Mouse (Mus musculus): Measurements from ENCODE around the gene Wdfy4. TPM values are rescaled to one million over a fixed set of nuclear protein-coding genes. Genes with fewer than 3 reads are reported as not detected.
A peak's percentile ranks its signal among the peaks of the same experiment; 100 is the strongest.

Wdfy4 gene
- total RNA-seq, 1 experiment from 2014 or later: 91.5 TPM

GRCm38 (mm10) chr14:33194241-33194640, 8.9 kb upstream of the Wdfy4 start:
- peak; percentile 45 for ATAC-seq (replicated peaks; ENCODE audit: insufficient number of reproducible peaks, low FRiP score, low TSS enrichment, poor library complexity, severe bottlenecking)

GRCm38 (mm10) chr14:33193762-33194161, 8.5 kb upstream of the Wdfy4 start:
- ATAC-seq (replicated peaks; ENCODE audit: insufficient number of reproducible peaks, low FRiP score, low TSS enrichment, poor library complexity, severe bottlenecking): peak; percentile 81

GRCm38 (mm10) chr14:33190646-33191045, 5.3 kb upstream of the Wdfy4 start:
- ATAC-seq (replicated peaks; ENCODE audit: insufficient number of reproducible peaks, low FRiP score, low TSS enrichment, poor library complexity, severe bottlenecking): no peak

GRCm38 (mm10) chr14:33189849-33190423, 4.6 kb upstream of the Wdfy4 start:
- no peak for ATAC-seq (replicated peaks; ENCODE audit: insufficient number of reproducible peaks, low FRiP score, low TSS enrichment, poor library complexity, severe bottlenecking)

GRCm38 (mm10) chr14:33189230-33189629, 3.9 kb upstream of the Wdfy4 start:
- ATAC-seq (replicated peaks; ENCODE audit: insufficient number of reproducible peaks, low FRiP score, low TSS enrichment, poor library complexity, severe bottlenecking): no peak

- ATAC-seq (replicated peaks; ENCODE audit: insufficient number of reproducible peaks, low FRiP score, low TSS enrichment, poor library complexity, severe bottlenecking): no peak
Measured at GRCm38 (mm10) chr14:33187201-33187600, 1.9 kb upstream of the Wdfy4 start.

GRCm38 (mm10) chr14:33180102-33180501, 5.2 kb downstream of the Wdfy4 start:
- ATAC-seq (replicated peaks; ENCODE audit: insufficient number of reproducible peaks, low FRiP score, low TSS enrichment, poor library complexity, severe bottlenecking): no peak

GRCm38 (mm10) chr14:33175059-33175821, 10.1 kb downstream of the Wdfy4 start:
- ATAC-seq (replicated peaks; ENCODE audit: insufficient number of reproducible peaks, low FRiP score, low TSS enrichment, poor library complexity, severe bottlenecking): no peak

- ATAC-seq (replicated peaks; ENCODE audit: insufficient number of reproducible peaks, low FRiP score, low TSS enrichment, poor library complexity, severe bottlenecking): no peak
Measured at GRCm38 (mm10) chr14:33171942-33172341, 13.4 kb downstream of the Wdfy4 start.

- no peak for ATAC-seq (replicated peaks; ENCODE audit: insufficient number of reproducible peaks, low FRiP score, low TSS enrichment, poor library complexity, severe bottlenecking)
Measured at GRCm38 (mm10) chr14:33168750-33169149, 16.6 kb downstream of the Wdfy4 start.

GRCm38 (mm10) chr14:33162238-33162637, 23.1 kb downstream of the Wdfy4 start:
- ATAC-seq (replicated peaks; ENCODE audit: insufficient number of reproducible peaks, low FRiP score, low TSS enrichment, poor library complexity, severe bottlenecking): no peak

- no peak; the same call in 1 of the 2 replicates for ATAC-seq (replicated peaks; ENCODE audit: insufficient number of reproducible peaks, low FRiP score, low TSS enrichment, poor library complexity, severe bottlenecking)
Measured at GRCm38 (mm10) chr14:33158268-33158667, 27.0 kb downstream of the Wdfy4 start.

- no peak for ATAC-seq (replicated peaks; ENCODE audit: insufficient number of reproducible peaks, low FRiP score, low TSS enrichment, poor library complexity, severe bottlenecking)
Measured at GRCm38 (mm10) chr14:33152941-33153340, 32.4 kb downstream of the Wdfy4 start.

- peak; percentile 61; the same call in 1 of the 2 replicates for ATAC-seq (replicated peaks; ENCODE audit: insufficient number of reproducible peaks, low FRiP score, low TSS enrichment, poor library complexity, severe bottlenecking)
Measured at GRCm38 (mm10) chr14:33146287-33146686, 39.0 kb downstream of the Wdfy4 start.

- no peak for ATAC-seq (replicated peaks; ENCODE audit: insufficient number of reproducible peaks, low FRiP score, low TSS enrichment, poor library complexity, severe bottlenecking)
Measured at GRCm38 (mm10) chr14:33136843-33137242, 48.5 kb downstream of the Wdfy4 start.

- no peak for ATAC-seq (replicated peaks; ENCODE audit: insufficient number of reproducible peaks, low FRiP score, low TSS enrichment, poor library complexity, severe bottlenecking)
Measured at GRCm38 (mm10) chr14:33135170-33135569, 50.1 kb downstream of the Wdfy4 start.

GRCm38 (mm10) chr14:33131044-33131758, 54.1 kb downstream of the Wdfy4 start:
- no peak for ATAC-seq (replicated peaks; ENCODE audit: insufficient number of reproducible peaks, low FRiP score, low TSS enrichment, poor library complexity, severe bottlenecking)

GRCm38 (mm10) chr14:33116590-33116989, 68.7 kb downstream of the Wdfy4 start:
- ATAC-seq (replicated peaks; ENCODE audit: insufficient number of reproducible peaks, low FRiP score, low TSS enrichment, poor library complexity, severe bottlenecking): no peak

- ATAC-seq (replicated peaks; ENCODE audit: insufficient number of reproducible peaks, low FRiP score, low TSS enrichment, poor library complexity, severe bottlenecking): no peak
Measured at GRCm38 (mm10) chr14:33104809-33105208, 80.5 kb downstream of the Wdfy4 start.

GRCm38 (mm10) chr14:33101609-33102008, 83.7 kb downstream of the Wdfy4 start:
- no peak for ATAC-seq (replicated peaks; ENCODE audit: insufficient number of reproducible peaks, low FRiP score, low TSS enrichment, poor library complexity, severe bottlenecking)
